Mouse (Mus musculus) ES-Bruce4 (cell line): ENCODE data around the gene Wdr43. TPM values are rescaled to one million over a fixed set of nuclear protein-coding genes. Genes with fewer than 3 reads are reported as not detected.

Experiments
- H3K27ac ChIP-seq: 2 replicates; pipeline ENCODE4 v1.5.1; 2012; ENCODE audit warnings: low read length, inconsistent platforms; ENCODE audit not compliant: insufficient read depth
- H3K27me3 ChIP-seq: 2 replicates; pipeline ENCODE4 v1.6.1; 2012; ENCODE audit warnings: mild to moderate bottlenecking, low read length, inconsistent platforms; ENCODE audit not compliant: control insufficient read depth, poor library complexity, insufficient read depth, severe bottlenecking
- H3K36me3 ChIP-seq: 2 replicates; pipeline ENCODE4 v1.6.1; 2012; ENCODE audit warnings: inconsistent platforms, mild to moderate bottlenecking, low read length, moderate library complexity; ENCODE audit not compliant: control insufficient read depth, poor library complexity, insufficient read depth, severe bottlenecking
- H3K4me1 ChIP-seq: one replicate; pipeline ENCODE4 v1.8.1; 2011; ENCODE audit warnings: low read length; ENCODE audit not compliant: control insufficient read depth, insufficient read depth
- H3K4me3 ChIP-seq: 2 replicates; pipeline ENCODE4 v1.5.1; 2011; ENCODE audit warnings: low read depth, mild to moderate bottlenecking, low read length
- H3K9ac ChIP-seq: 2 replicates; pipeline ENCODE4 v1.6.1; 2012; ENCODE audit warnings: low read depth, mild to moderate bottlenecking, inconsistent platforms; ENCODE audit not compliant: poor library complexity, severe bottlenecking
- H3K9me3 ChIP-seq: replicated peaks from 2 replicates; pipeline ENCODE4 v1.6.1; 2012; ENCODE audit warnings: mild to moderate bottlenecking, low read length, inconsistent platforms; ENCODE audit not compliant: control insufficient read depth, poor library complexity, insufficient read depth, severe bottlenecking
- CTCF ChIP-seq: IDR thresholded peaks from one replicate; pipeline ENCODE4 v1.8.1; 2011; ENCODE audit warnings: low read depth, low read length
- EP300 ChIP-seq: IDR thresholded peaks from 2 replicates; pipeline ENCODE4 v1.6.1; 2011; ENCODE audit warnings: low read depth, low read length; ENCODE audit not compliant: insufficient read depth
- POLR2A ChIP-seq: IDR thresholded peaks from one replicate; pipeline ENCODE4 v1.8.1; 2011; ENCODE audit warnings: low read length; ENCODE audit not compliant: insufficient read depth
- polyA plus RNA-seq: library from polyadenylated mRNA; stranded (reverse); fragments of >200 nt; gene quantifications from 2 replicates; pipeline ENCODE4 v1.2.4, GENCODE M21; 2011; ENCODE audit warnings: low read depth; ENCODE audit not compliant: missing spikeins, insufficient read depth, insufficient read length

Gene Wdr43
- polyA plus RNA-seq, 1 experiment: 240 TPM

- no peaks in the 10 kb centered on the region for H3K9me3 ChIP-seq
- no peak overlapping the region for H3K4me3 ChIP-seq
- no peak overlapping the region for H3K9ac ChIP-seq
- H3K27ac ChIP-seq: no peak overlapping the region
- no peaks in the 10 kb centered on the region for H3K27me3 ChIP-seq
- no peaks in the 10 kb centered on the region for H3K4me1 ChIP-seq
- no peaks in the 10 kb centered on the region for H3K36me3 ChIP-seq
- TF ChIP-seq POLR2A (no peak), CTCF (no peak), EP300 (no peak)
Observed at GRCm38 (mm10) chr17:71682379-71682778, 66.7 kb downstream of the Wdr43 start.

- no peak overlapping the region for H3K4me3 ChIP-seq
- H3K36me3 ChIP-seq: no peaks in the 10 kb centered on the region
- no peak for TF ChIP-seq CTCF
- TF ChIP-seq POLR2A: no peak
- TF ChIP-seq EP300: no peak
- no peaks in the 10 kb centered on the region for H3K27me3 ChIP-seq
- no peak overlapping the region for H3K9ac ChIP-seq
- H3K27ac ChIP-seq: no peak overlapping the region
- no peaks in the 10 kb centered on the region for H3K4me1 ChIP-seq
- H3K9me3 ChIP-seq: no peaks in the 10 kb centered on the region
Observed at GRCm38 (mm10) chr17:71683281-71683680, 67.6 kb downstream of the Wdr43 start.

GRCm38 (mm10) chr17:71684103-71684608, 68.5 kb downstream of the Wdr43 start:
- Histone ChIP-seq H3K36me3 (no peaks in the 10 kb centered on the region), H3K27me3 (no peaks in the 10 kb centered on the region), H3K4me3 (no peak overlapping the region), H3K9ac (no peak overlapping the region), H3K9me3 (no peaks in the 10 kb centered on the region), H3K4me1 (no peaks in the 10 kb centered on the region), H3K27ac (no peak overlapping the region)
- TF ChIP-seq POLR2A (no peak), CTCF (no peak), EP300 (no peak)

- Histone ChIP-seq H3K9ac (no peak overlapping the region), H3K9me3 (no peaks in the 10 kb centered on the region), H3K4me1 (no peaks in the 10 kb centered on the region), H3K4me3 (no peak overlapping the region), H3K27ac (no peak overlapping the region), H3K27me3 (no peaks in the 10 kb centered on the region), H3K36me3 (no peaks in the 10 kb centered on the region)
- no peak for TF ChIP-seq POLR2A
- peak; percentile 50 for TF ChIP-seq CTCF
Observed at GRCm38 (mm10) chr17:71687436-71687835, 71.7 kb downstream of the Wdr43 start.

GRCm38 (mm10) chr17:71689903-71690302, 74.2 kb downstream of the Wdr43 start:
- no peak overlapping the region for H3K4me3 ChIP-seq
- no peak overlapping the region for H3K27ac ChIP-seq
- TF ChIP-seq EP300 (no peak), POLR2A (no peak), CTCF (no peak)
- no peak overlapping the region for H3K9ac ChIP-seq
- no peaks in the 10 kb centered on the region for H3K36me3 ChIP-seq
- no peaks in the 10 kb centered on the region for H3K27me3 ChIP-seq
- no peaks in the 10 kb centered on the region for H3K4me1 ChIP-seq
- H3K9me3 ChIP-seq: no peaks in the 10 kb centered on the region

- Histone ChIP-seq H3K27ac (no peak overlapping the region), H3K36me3 (no peaks in the 10 kb centered on the region), H3K9ac (no peak overlapping the region), H3K4me1 (no peaks in the 10 kb centered on the region), H3K4me3 (no peak overlapping the region), H3K9me3 (no peaks in the 10 kb centered on the region), H3K27me3 (no peaks in the 10 kb centered on the region)
- TF ChIP-seq CTCF (no peak), POLR2A (no peak), EP300 (no peak)
Observed at GRCm38 (mm10) chr17:71691361-71691875, 75.7 kb downstream of the Wdr43 start.
